Mouse (Mus musculus) stomach, embryonic 14.5 days (tissue): ENCODE data around the gene Htr6. TPM values are rescaled to one million over a fixed set of nuclear protein-coding genes. Genes with fewer than 3 reads are reported as not detected.

Experiments used
- ATAC-seq: fragments of 200-750 bp; cut with Nextera tagmentation; 2 replicates; pipeline ENCODE4 v1.8.0; 2017; ENCODE audit warnings: low read depth, moderate TSS enrichment; ENCODE audit not compliant: insufficient number of reproducible peaks, insufficient read depth, low FRiP score
- H3K27ac ChIP-seq: fragments of 300-500 bp; sonication (generic); 2 replicates; pipeline ENCODE4 v1.5.1; 2014; ENCODE audit warnings: mild to moderate bottlenecking, low read length, moderate library complexity, mixed read lengths
- H3K27me3 ChIP-seq: fragments of 300-500 bp; sonication (generic); 2 replicates; pipeline ENCODE4 v1.6.1; 2014; ENCODE audit warnings: low read length, control low read depth, mixed read lengths; ENCODE audit not compliant: control insufficient read depth, insufficient read depth
- H3K36me3 ChIP-seq: fragments of 300-500 bp; sonication (generic); 2 replicates; pipeline ENCODE4 v1.6.1; 2014; ENCODE audit warnings: mild to moderate bottlenecking, control low read depth, low read length, moderate library complexity, mixed read lengths; ENCODE audit not compliant: control insufficient read depth, insufficient read depth
- H3K4me1 ChIP-seq: fragments of 300-500 bp; sonication (generic); 2 replicates; pipeline ENCODE4 v1.6.1; 2014; ENCODE audit warnings: low read length, control low read depth, mixed read lengths; ENCODE audit not compliant: control insufficient read depth, insufficient read depth
- H3K4me2 ChIP-seq: fragments of 300-500 bp; sonication (generic); replicated peaks from 2 replicates; pipeline ENCODE4 v1.6.1; 2014; ENCODE audit warnings: low read depth, low read length, control low read depth
- H3K4me3 ChIP-seq: fragments of 300-500 bp; sonication (generic); 2 replicates; pipeline ENCODE4 v1.5.1; 2014; ENCODE audit warnings: low read depth, low read length, control low read depth
- H3K9ac ChIP-seq: fragments of 300-500 bp; sonication (generic); replicated peaks from 2 replicates; pipeline ENCODE4 v1.6.1; 2014; ENCODE audit warnings: low read depth, mild to moderate bottlenecking, control low read depth, low read length, moderate library complexity, mixed read lengths
- H3K9me3 ChIP-seq: fragments of 300-500 bp; sonication (generic); 2 replicates; pipeline ENCODE4 v1.6.1; 2016; ENCODE audit warnings: low read depth, low read length, control low read depth; ENCODE audit not compliant: control insufficient read depth
- WGBS: fragments of 180-500 bp; shearing (Covaris S2); extraction: QIAGEN DNeasy Blood & Tissue Kit; methylation state at CpG from one replicate; pipeline ENCODE4 v1.1.7; 2014; 5-methylcytosine and 5-hydroxymethylcytosine counted together
- polyA plus RNA-seq: library from polyadenylated mRNA; unstranded; fragments of >200 nt; fragmentation: Nextera tagmentation; extraction: Ambion mirVana; gene quantifications from 2 replicates; pipeline ENCODE4 v1.2.1, GENCODE M21; 2014

Htr6 gene
- polyA plus RNA-seq, 1 experiment from 2014 or later = not detected

- no peak overlapping the region for H3K27ac ChIP-seq
- no peak for ATAC-seq
- H3K4me3 ChIP-seq = no peak overlapping the region
- no peaks in the 10 kb centered on the region for H3K9me3 ChIP-seq
- H3K9ac ChIP-seq = no peak overlapping the region
- H3K27me3 ChIP-seq = no peaks in the 10 kb centered on the region
- H3K36me3 ChIP-seq = peaks cover 4% of the 10 kb centered on the region; the same call in 1 of the 2 replicates
- H3K4me2 ChIP-seq = no peak overlapping the region
- WGBS = 69% methylated on average over 11 of the region's 11 CpGs
- H3K4me1 ChIP-seq = peaks cover 15% of the 10 kb centered on the region
Observed at GRCm38 (mm10) chr4:139085337-139085736, 10.0 kb upstream of the Htr6 start.

- Histone ChIP-seq H3K36me3 (peaks cover 4% of the 10 kb centered on the region; the same call in 1 of the 2 replicates), H3K4me2 (0 out of 2 replicates have a peak overlapping the region, but pooled peaks have one; percentile 6), H3K4me1 (peaks cover 15% of the 10 kb centered on the region), H3K4me3 (no peak overlapping the region), H3K27ac (no peak overlapping the region), H3K9ac (no peak overlapping the region; the same call in 1 of the 2 replicates), H3K27me3 (no peaks in the 10 kb centered on the region), H3K9me3 (no peaks in the 10 kb centered on the region)
- peak; percentile 38 for ATAC-seq
- 26% methylated on average over 12 of the region's 12 CpGs for WGBS
Observed at GRCm38 (mm10) chr4:139082790-139083564, 7.6 kb upstream of the Htr6 start.

GRCm38 (mm10) chr4:139081270-139081931 is 6.0 kb upstream of the Htr6 start:
- Histone ChIP-seq H3K4me3 (no peak overlapping the region), H3K9ac (no peak overlapping the region), H3K36me3 (peaks cover 4% of the 10 kb centered on the region; the same call in 1 of the 2 replicates), H3K4me2 (no peak overlapping the region), H3K27ac (no peak overlapping the region), H3K9me3 (no peaks in the 10 kb centered on the region), H3K4me1 (peaks cover 15% of the 10 kb centered on the region), H3K27me3 (peaks cover 4% of the 10 kb centered on the region)
- ATAC-seq = no peak
- WGBS = 75% methylated on average over 18 of the region's 18 CpGs

GRCm38 (mm10) chr4:139080259-139080658 is 4.9 kb upstream of the Htr6 start:
- Histone ChIP-seq H3K4me3 (no peak overlapping the region), H3K9me3 (no peaks in the 10 kb centered on the region), H3K4me2 (no peak overlapping the region), H3K36me3 (peaks cover 4% of the 10 kb centered on the region; the same call in 1 of the 2 replicates), H3K9ac (no peak overlapping the region), H3K27me3 (peaks cover 12% of the 10 kb centered on the region), H3K4me1 (peaks cover 15% of the 10 kb centered on the region), H3K27ac (no peak overlapping the region)
- no peak for ATAC-seq
- 90% methylated on average over 7 of the region's 7 CpGs for WGBS

GRCm38 (mm10) chr4:139079439-139079838 is 4.1 kb upstream of the Htr6 start:
- no peak overlapping the region for H3K4me3 ChIP-seq
- H3K36me3 ChIP-seq = peaks cover 2% of the 10 kb centered on the region; the same call in 1 of the 2 replicates
- no peak overlapping the region for H3K27ac ChIP-seq
- no peak overlapping the region for H3K4me2 ChIP-seq
- peaks cover 18% of the 10 kb centered on the region for H3K27me3 ChIP-seq
- H3K4me1 ChIP-seq = peaks cover 21% of the 10 kb centered on the region
- 80% methylated on average over 11 of the region's 11 CpGs for WGBS
- ATAC-seq = no peak
- no peak overlapping the region for H3K9ac ChIP-seq
- H3K9me3 ChIP-seq = no peaks in the 10 kb centered on the region

GRCm38 (mm10) chr4:139078726-139079125 is 3.4 kb upstream of the Htr6 start:
- no peak overlapping the region for H3K9ac ChIP-seq
- H3K27me3 ChIP-seq = peaks cover 25% of the 10 kb centered on the region
- peaks cover 22% of the 10 kb centered on the region for H3K4me1 ChIP-seq
- no peaks in the 10 kb centered on the region for H3K36me3 ChIP-seq
- no peak overlapping the region for H3K4me2 ChIP-seq
- no peaks in the 10 kb centered on the region for H3K9me3 ChIP-seq
- 18% methylated on average over 4 of the region's 4 CpGs for WGBS
- no peak overlapping the region for H3K4me3 ChIP-seq
- ATAC-seq = no peak
- H3K27ac ChIP-seq = no peak overlapping the region

GRCm38 (mm10) chr4:139078313-139078712 is 2.9 kb upstream of the Htr6 start:
- no peak overlapping the region for H3K27ac ChIP-seq
- H3K9ac ChIP-seq = no peak overlapping the region
- no peak for ATAC-seq
- H3K36me3 ChIP-seq = no peaks in the 10 kb centered on the region
- H3K4me2 ChIP-seq = no peak overlapping the region
- WGBS = 27% methylated on average over 2 of the region's 2 CpGs
- peaks cover 29% of the 10 kb centered on the region for H3K27me3 ChIP-seq
- H3K4me3 ChIP-seq = no peak overlapping the region
- H3K9me3 ChIP-seq = no peaks in the 10 kb centered on the region
- peaks cover 18% of the 10 kb centered on the region for H3K4me1 ChIP-seq

GRCm38 (mm10) chr4:139075915-139076314 is 545 bp upstream of the Htr6 start:
- Histone ChIP-seq H3K27me3 (peaks cover 35% of the 10 kb centered on the region), H3K9me3 (no peaks in the 10 kb centered on the region), H3K4me2 (peak overlapping the region; percentile 97), H3K4me3 (no peak overlapping the region; the same call in 1 of the 2 replicates), H3K36me3 (no peaks in the 10 kb centered on the region), H3K9ac (no peak overlapping the region), H3K4me1 (peaks cover 7% of the 10 kb centered on the region; the same call in 1 of the 2 replicates), H3K27ac (no peak overlapping the region)
- ATAC-seq = no peak
- WGBS = 13% methylated on average over 5 of the region's 5 CpGs
